Mouse (Mus musculus): ENCODE data around the gene Gm5916.

DNA sequence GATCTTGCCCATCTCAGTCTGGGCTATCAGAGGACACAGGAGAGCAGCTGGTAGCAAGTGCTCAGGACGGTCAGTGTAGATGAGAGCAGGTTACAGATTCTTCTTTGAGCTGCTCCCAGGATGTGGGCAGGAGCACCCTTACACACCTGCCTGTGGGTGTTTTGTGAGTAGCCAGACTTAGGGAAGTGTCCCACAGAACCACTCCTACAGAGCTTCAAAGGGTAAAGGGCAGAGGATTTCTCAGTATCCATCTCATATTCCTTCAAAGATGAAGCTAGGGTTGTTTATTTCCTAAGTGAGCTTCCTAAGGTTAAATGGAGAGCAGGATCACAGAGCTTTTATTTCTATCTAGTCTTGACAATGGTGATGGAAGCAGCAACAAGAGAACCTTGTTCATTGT lies at the start of gene Gm5916:
- TF ChIP-seq CTCF (conservative IDR thresholded peaks at IDR 0.05; ENCODE audit: insufficient read depth, insufficient read length, low read depth, low read length) (no peak), POLR2A (IDR thresholded peaks at IDR 0.05; ENCODE audit: low read depth, low read length) (no peak)
